Mouse (Mus musculus): ENCODE results near the gene Akr1b10. TPM values are rescaled to one million over a fixed set of nuclear protein-coding genes. Genes with fewer than 3 reads are reported as not detected.

Gene Akr1b10
- total RNA-seq (2014; rRNA removed) (8.4 and 9.0 TPM in 2 replicates), polyA plus RNA-seq (2015; fragmentation: Nextera tagmentation; extraction: Ambion mirVana) (8.0 and 9.9 TPM in 2 replicates)

DNA sequence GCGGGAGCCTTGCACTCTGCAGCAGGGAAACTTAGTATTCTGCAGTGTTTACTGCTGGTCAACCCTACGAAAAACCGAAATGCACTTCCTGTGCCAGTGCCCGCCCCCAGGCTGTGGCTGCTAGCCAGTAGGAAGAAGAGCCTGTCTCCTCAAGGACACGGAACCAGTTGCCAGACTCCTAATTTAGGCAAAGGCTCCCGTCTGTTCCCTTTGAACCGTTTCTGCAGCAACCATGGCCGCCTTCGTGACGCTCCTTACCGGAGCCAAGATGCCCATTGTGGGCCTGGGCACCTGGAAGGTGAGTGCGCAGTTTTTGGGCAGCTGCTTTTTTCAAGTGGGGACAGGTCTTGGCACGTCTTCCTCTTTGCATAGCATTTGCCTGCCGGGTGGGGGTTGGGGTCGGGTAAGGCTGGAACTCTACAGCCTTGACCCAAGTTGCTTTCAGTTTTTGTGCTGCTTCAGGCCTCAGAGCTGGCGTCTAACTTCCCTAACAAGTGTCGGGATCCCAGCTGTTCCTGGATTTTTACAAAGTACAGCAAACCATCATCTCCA lies at the start of gene Akr1b10:
TSS of gene Akr1b10 (plus strand) at position 109 of the 552 bp plus-strand sequence.
- Histone ChIP-seq H3K9ac (peak within 1 kb of the TSS; percentile 35), H3K36me3 (ENCODE audit: insufficient read depth) (no peaks in the 10 kb centered on the region), H3K27me3 (ENCODE audit: insufficient read depth, low read length) (no peaks in the 10 kb centered on the region), H3K4me3 (ENCODE audit: low read depth, low read length) (peak within 1 kb of the TSS; percentile 29), H3K9me3 (ENCODE audit: low read length) (no peaks in the 10 kb centered on the region), H3K27ac (ENCODE audit: low read depth, low read length) (peak within 1 kb of the TSS; percentile 40; the same call in 1 of the 2 replicates), H3K4me1 (ENCODE audit: insufficient read depth) (peaks cover 5% of the 10 kb centered on the region; the same call in 1 of the 2 replicates), H3K4me2 (ENCODE audit: low read depth) (peak within 1 kb of the TSS; percentile 61)
- ATAC-seq (peak; percentile 85), DNase-seq (peak; percentile 72)
- WGBS: under 1% methylated on average over 17 of the region's 17 CpGs
- TF ChIP-seq CTCF (IDR thresholded peaks at IDR 0.05; ENCODE audit: low read depth): no peak

DNA sequence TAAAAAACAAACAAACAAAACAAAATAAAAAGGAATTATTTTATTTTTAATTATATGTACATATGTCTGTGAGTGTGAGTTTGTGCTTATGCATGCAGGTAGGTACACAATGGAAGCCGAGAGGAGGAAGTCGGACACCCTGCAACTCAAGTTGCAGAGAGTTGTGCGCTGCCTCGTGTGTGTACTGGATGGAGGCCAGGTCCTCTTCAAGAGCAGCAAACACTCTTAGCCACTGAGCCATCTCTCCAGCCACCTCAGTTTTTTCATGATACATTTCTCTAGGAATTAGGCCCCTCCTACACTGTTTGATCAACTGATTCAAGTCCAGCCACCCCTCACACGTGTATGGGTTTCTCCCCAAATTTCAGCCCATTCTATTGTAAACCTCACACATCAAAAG lies 49.3 kb upstream of the Akr1b10 start:
- 89% methylated on average over 5 of the region's 5 CpGs for WGBS
- no peak for TF ChIP-seq CTCF (IDR thresholded peaks at IDR 0.05; ENCODE audit: low read depth)
- Histone ChIP-seq H3K9me3 (ENCODE audit: low read length) (no peaks in the 10 kb centered on the region), H3K4me3 (ENCODE audit: low read depth, low read length) (no peak overlapping the region), H3K4me2 (ENCODE audit: low read depth) (no peak overlapping the region), H3K36me3 (ENCODE audit: insufficient read depth) (no peaks in the 10 kb centered on the region), H3K27ac (ENCODE audit: low read depth, low read length) (no peak overlapping the region), H3K27me3 (ENCODE audit: insufficient read depth, low read length) (no peaks in the 10 kb centered on the region), H3K9ac (no peak overlapping the region), H3K4me1 (ENCODE audit: insufficient read depth) (no peaks in the 10 kb centered on the region)
- no peak for DNase-seq
- ATAC-seq: no peak

DNA sequence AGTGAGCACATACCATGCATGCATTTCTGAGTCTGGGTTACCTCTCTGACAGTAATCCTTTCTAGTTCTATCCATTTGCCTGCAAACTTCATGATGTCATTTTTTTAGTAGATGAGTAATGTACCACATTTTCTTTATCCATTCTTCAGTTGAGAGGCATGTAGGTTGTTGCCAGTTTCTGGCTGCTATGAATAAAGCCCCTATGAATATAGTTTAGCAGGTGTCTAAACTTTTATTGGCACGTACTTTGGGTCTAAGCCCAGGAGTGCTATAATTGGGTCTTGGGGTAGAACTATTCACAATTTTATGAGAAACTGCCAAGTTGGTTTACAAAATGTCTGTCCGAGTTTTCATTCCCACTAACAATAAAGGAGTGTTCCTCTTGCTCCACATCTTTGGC lies 46.2 kb upstream of the Akr1b10 start:
- ATAC-seq (no peak), DNase-seq (no peak)
- no peak overlapping the region for H3K9ac ChIP-seq
- no peak overlapping the region for H3K4me3 ChIP-seq (ENCODE audit: low read depth, low read length)
- no peaks in the 10 kb centered on the region for H3K4me1 ChIP-seq (ENCODE audit: insufficient read depth)
- no peak overlapping the region for H3K27ac ChIP-seq (ENCODE audit: low read depth, low read length)
- no peak for TF ChIP-seq CTCF (IDR thresholded peaks at IDR 0.05; ENCODE audit: low read depth)
- H3K36me3 ChIP-seq (ENCODE audit: insufficient read depth): no peaks in the 10 kb centered on the region
- H3K9me3 ChIP-seq (ENCODE audit: low read length): no peaks in the 10 kb centered on the region
- H3K4me2 ChIP-seq (ENCODE audit: low read depth): no peak overlapping the region
- 43% methylated on average over 2 of the region's 2 CpGs for WGBS
- no peaks in the 10 kb centered on the region for H3K27me3 ChIP-seq (ENCODE audit: insufficient read depth, low read length)

DNA sequence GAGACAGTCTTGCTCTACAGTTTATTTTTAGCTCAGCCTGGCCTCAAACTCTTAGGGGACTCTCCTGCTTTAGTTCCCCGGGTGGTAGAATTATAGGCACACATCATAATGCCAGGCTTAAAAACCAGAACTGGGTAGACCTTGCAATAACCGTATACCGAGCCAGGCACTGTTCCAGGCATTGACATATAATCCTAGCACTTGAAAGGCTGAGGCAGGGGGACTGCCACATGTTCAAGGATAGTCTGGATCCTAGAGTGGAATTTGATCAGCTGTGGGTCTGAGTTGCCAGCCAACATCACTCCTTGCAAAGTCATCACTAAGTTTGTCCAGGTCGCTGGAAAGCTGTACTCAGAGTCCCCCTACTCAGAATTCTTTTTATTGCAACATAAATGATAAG lies 42.0 kb upstream of the Akr1b10 start:
- H3K27ac ChIP-seq (ENCODE audit: low read depth, low read length): no peak overlapping the region
- no peaks in the 10 kb centered on the region for H3K9me3 ChIP-seq (ENCODE audit: low read length)
- H3K36me3 ChIP-seq (ENCODE audit: insufficient read depth): no peaks in the 10 kb centered on the region
- no peaks in the 10 kb centered on the region for H3K4me1 ChIP-seq (ENCODE audit: insufficient read depth)
- 86% methylated on average over 4 of the region's 4 CpGs for WGBS
- H3K4me3 ChIP-seq (ENCODE audit: low read depth, low read length): no peak overlapping the region
- DNase-seq (no peak), ATAC-seq (no peak)
- no peak overlapping the region for H3K9ac ChIP-seq
- no peak overlapping the region for H3K4me2 ChIP-seq (ENCODE audit: low read depth)
- no peak for TF ChIP-seq CTCF (IDR thresholded peaks at IDR 0.05; ENCODE audit: low read depth)
- no peaks in the 10 kb centered on the region for H3K27me3 ChIP-seq (ENCODE audit: insufficient read depth, low read length)

DNA sequence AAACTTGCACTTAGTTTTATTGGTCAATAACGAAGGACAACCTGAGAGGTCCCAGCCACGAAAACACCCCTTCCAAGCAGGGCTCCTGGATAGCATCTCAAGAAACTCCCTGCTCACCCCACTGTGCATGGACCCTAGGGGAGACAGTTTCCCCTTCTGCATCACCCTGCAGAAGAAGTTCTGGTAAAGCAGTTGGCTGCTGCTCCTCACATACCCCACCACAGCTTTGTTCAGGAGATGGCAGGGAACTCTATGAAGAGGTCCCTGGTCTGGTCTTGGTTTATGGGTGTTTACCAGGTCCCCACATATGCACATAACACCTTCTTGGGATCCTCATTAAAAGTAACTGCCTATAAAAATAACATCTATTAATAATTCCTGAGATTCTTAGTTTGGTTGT lies 41.5 kb upstream of the Akr1b10 start:
- no peaks in the 10 kb centered on the region for H3K27me3 ChIP-seq (ENCODE audit: insufficient read depth, low read length)
- WGBS: 94% methylated on average over 2 of the region's 2 CpGs
- no peaks in the 10 kb centered on the region for H3K4me1 ChIP-seq (ENCODE audit: insufficient read depth)
- no peaks in the 10 kb centered on the region for H3K9me3 ChIP-seq (ENCODE audit: low read length)
- H3K9ac ChIP-seq: no peak overlapping the region
- TF ChIP-seq CTCF (IDR thresholded peaks at IDR 0.05; ENCODE audit: low read depth): no peak
- H3K36me3 ChIP-seq (ENCODE audit: insufficient read depth): no peaks in the 10 kb centered on the region
- no peak overlapping the region for H3K27ac ChIP-seq (ENCODE audit: low read depth, low read length)
- H3K4me3 ChIP-seq (ENCODE audit: low read depth, low read length): no peak overlapping the region
- DNase-seq: no peak
- no peak overlapping the region for H3K4me2 ChIP-seq (ENCODE audit: low read depth)
- no peak for ATAC-seq

DNA sequence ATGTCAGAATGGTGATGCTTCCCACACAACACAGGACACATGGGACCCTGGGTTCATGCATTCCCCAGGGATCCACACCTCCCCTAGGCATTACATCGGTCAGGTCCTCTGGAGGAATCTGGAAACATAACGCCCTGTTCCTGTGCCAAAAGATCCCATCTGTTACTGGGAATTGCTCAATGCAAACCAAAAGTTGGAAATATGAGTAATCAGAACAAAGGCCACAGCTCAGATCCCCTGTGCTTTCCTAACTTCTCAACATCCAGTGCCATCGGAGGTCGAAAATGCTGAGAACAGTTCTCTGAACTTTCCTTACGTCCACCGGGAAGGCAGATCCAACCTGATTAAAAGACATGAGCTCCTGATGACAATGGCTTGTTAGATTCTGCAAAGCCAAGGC lies 40.6 kb upstream of the Akr1b10 start:
- H3K27ac ChIP-seq (ENCODE audit: low read depth, low read length): no peak overlapping the region
- no peaks in the 10 kb centered on the region for H3K27me3 ChIP-seq (ENCODE audit: insufficient read depth, low read length)
- no peak overlapping the region for H3K9ac ChIP-seq
- H3K4me3 ChIP-seq (ENCODE audit: low read depth, low read length): no peak overlapping the region
- 76% methylated on average over 6 of the region's 6 CpGs for WGBS
- H3K4me2 ChIP-seq (ENCODE audit: low read depth): no peak overlapping the region
- no peaks in the 10 kb centered on the region for H3K9me3 ChIP-seq (ENCODE audit: low read length)
- no peaks in the 10 kb centered on the region for H3K36me3 ChIP-seq (ENCODE audit: insufficient read depth)
- no peak for TF ChIP-seq CTCF (IDR thresholded peaks at IDR 0.05; ENCODE audit: low read depth)
- no peaks in the 10 kb centered on the region for H3K4me1 ChIP-seq (ENCODE audit: insufficient read depth)
- ATAC-seq (no peak), DNase-seq (no peak)

DNA sequence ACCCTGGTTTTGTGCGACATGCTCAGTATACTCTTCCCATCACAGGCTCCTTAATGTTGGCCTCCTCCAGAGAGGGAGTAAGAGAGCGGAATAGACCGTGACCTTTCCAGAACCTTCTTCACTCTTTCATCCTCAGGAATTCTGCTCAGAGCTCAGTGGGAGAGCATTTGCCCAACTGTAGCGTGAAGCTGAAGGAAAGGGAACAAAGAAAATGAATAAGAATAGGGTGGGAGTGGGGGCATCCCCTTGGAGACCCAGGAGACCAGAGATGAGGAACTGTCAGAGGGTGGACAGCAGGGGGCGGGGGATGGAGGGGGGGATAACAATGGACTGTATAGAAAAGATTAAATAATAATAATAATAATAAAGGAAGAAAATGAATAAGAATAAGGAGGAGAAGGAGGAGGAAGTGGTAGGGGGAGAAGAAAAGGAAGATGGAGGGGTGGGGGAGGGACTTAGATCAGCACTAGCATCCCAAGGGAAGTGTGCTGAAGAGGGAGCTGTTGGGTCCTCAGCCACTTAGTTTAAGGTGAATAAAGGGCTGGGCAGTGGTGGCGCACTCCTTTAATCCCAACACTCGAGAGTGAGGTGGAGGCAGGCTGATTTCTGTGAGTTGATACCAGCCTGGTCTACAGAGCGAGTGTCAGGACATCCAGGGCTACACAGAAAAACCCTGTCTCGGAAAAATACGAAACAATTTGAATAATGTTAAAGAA lies 39.7 kb upstream of the Akr1b10 start:
- Histone ChIP-seq H3K4me2 (ENCODE audit: low read depth) (no peak overlapping the region), H3K4me1 (ENCODE audit: insufficient read depth) (no peaks in the 10 kb centered on the region), H3K27ac (ENCODE audit: low read depth, low read length) (no peak overlapping the region), H3K4me3 (ENCODE audit: low read depth, low read length) (no peak overlapping the region), H3K36me3 (ENCODE audit: insufficient read depth) (no peaks in the 10 kb centered on the region), H3K9me3 (ENCODE audit: low read length) (no peaks in the 10 kb centered on the region), H3K27me3 (ENCODE audit: insufficient read depth, low read length) (no peaks in the 10 kb centered on the region), H3K9ac (no peak overlapping the region)
- DNase-seq: no peak
- WGBS: 48% methylated on average over 10 of the region's 10 CpGs
- no peak for TF ChIP-seq CTCF (IDR thresholded peaks at IDR 0.05; ENCODE audit: low read depth)
- no peak for ATAC-seq
